Mouse (Mus musculus) neural tube, postnatal 0 days (tissue): Measurements from ENCODE around the gene H2afj. TPM values are rescaled to one million over a fixed set of nuclear protein-coding genes. Genes with fewer than 3 reads are reported as not detected.

Experiments used
- microRNA-seq: library from miRNA; unstranded; fragments of <30 nt; microRNA quantifications from one replicate; pipeline ENCODE4, GENCODE M21; 2016
- polyA plus RNA-seq: library from polyadenylated mRNA; unstranded; fragments of >200 nt; fragmentation: Nextera tagmentation; extraction: Ambion mirVana; gene quantifications from 2 replicates; pipeline ENCODE4 v1.2.1, GENCODE M21; 2015

H2afj gene
- polyA plus RNA-seq = 111 and 122 TPM in 2 replicates

DNA sequence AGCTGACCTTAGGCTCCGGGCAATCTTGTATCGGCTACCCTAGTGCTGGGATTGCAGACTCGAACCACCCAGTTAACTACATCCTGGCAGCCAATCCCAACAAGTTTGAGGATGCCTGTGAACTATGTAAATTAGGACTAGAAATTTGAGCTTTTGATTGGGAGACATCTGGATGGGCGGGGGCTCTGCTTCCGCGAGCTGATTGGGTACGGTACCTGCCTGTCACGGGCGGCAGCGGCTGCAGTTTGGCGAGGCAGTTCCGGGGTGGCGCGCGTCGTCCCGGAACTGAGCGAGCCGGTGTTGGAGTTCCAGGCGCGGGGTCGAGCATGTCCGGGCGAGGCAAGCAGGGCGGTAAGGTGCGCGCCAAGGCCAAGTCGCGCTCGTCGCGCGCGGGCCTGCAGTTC, at the start of gene H2afj:
Gene H2afj (plus strand): TSS at position 231 of the 404 bp plus-strand sequence.

DNA sequence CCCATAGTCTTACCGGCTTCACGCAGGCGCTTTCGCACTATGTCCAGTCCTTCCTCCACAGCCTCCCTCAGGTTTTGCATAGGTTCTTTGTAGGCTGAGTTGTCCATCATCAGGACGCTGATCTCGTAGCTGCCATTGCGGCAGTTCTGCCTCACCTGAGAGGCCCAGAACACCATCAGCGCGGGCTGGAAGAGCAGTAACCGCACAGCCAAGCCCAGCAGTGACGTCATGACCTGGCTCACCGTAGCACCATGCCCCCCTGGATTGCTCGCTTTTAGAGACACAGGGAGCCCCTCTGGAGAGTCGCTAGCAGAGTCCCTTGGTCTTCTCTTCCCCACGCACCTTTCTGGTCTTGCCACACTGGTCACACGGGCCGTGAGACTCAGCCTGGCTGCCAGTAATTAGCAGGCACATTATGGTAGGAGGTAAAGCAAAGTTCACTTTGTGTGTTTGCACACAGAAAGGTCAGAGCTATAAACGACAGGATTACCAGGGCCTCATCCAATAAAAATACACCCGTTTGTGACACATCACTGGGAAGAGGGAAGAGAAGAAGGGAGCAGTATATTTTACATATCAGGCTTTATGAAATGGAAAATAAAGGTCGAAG, 26.6 kb upstream of the H2afj start, which contains the start of gene Gucy2c:
Gene Gucy2c (minus strand): TSS at position 389 of the 610 bp plus-strand sequence.

DNA sequence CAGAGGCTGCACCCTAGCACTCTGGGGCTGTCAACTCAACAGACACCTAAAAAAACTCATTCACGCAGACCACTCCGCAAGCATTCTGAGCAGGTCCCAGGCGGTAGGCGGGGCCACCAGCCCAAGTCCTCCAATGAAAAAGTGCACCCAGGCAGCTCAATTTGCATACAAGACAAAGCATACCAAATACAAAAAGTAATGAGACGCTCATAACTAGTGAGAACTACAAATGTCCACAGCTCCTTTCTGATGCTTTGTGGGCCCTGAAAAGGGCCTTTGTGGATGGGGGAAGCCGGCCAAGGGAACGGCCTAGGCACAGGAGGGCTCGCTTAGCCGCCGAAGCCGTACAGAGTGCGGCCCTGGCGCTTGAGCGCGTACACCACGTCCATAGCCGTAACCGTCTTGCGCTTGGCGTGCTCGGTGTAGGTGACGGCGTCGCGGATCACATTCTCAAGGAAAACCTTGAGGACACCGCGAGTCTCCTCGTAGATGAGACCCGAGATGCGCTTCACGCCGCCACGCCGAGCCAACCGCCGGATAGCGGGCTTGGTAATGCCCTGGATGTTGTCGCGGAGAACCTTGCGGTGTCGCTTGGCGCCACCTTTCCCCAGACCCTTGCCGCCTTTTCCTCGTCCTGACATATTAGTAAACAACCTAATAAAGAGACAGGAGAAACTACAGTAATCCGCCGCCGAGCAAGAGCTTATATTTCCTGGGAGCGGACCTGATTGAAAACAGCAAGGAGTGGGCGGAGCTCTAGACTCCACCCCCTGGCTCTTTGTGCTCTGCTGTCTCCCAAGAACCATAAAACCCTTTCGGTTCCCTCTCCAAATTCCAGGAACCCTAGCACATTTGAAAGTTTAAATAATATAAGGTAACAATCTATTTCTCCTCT, 4.1 kb upstream of the H2afj start, which contains the start of gene Hist4h4:
Gene Hist4h4 (minus strand): TSS at position 677 of the 895 bp plus-strand sequence.

DNA sequence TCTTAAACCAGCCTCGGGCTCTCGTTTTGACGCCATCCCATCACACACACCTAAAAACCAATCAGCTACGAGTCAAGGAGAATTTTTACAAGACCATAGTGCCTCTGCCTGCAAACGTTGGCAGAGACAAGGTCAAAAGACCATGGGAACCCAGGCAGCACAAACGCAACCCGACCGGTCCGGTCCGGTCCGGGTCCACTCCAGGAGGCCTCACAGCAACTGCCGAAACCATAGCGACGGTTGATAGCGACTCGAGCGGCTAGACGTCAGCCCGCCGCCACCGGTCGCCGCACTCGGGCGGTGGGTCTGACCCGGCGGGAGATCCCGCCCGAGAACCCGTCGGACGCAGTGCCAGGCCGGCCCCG, 19.5 kb downstream of the H2afj start, which contains the start of gene BC049715:
Gene BC049715 (plus strand): TSS at position 111 of the 365 bp plus-strand sequence.

DNA sequence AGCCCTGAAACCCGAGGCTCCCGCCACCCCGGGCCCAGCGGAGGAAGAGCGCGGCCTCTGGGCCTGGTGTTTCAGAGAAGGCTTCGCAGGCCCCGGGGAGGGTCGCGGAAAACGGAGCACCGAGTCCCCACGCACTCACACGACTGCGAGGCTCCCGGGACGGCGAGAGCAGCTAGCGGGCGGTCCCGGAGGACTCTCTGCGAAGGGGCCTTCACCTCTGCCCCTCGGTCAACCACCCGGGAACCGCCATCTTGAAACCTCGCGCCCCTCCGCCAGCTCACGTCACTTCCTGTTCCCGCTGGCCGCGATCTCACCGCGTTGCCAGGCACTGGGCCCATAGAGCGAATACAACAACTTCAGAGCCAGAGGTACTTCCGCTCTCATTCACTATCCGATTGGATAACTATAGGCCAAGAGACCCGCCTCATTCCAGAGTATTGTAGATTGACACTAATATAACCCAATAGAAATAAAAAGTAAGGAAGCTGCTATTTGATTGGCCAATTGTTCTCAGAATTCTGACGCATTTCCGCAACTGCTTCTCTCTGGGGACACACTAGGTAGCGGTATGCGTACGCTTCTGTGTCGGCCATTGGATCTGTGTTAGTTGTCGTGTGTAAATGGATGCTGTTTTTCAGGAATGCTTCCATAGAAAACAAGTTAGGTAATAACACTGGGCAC, 20.0 kb downstream of the H2afj start, which contains the start of gene Wbp11:
Gene Wbp11 (minus strand): TSS at position 353 of the 681 bp plus-strand sequence.

DNA sequence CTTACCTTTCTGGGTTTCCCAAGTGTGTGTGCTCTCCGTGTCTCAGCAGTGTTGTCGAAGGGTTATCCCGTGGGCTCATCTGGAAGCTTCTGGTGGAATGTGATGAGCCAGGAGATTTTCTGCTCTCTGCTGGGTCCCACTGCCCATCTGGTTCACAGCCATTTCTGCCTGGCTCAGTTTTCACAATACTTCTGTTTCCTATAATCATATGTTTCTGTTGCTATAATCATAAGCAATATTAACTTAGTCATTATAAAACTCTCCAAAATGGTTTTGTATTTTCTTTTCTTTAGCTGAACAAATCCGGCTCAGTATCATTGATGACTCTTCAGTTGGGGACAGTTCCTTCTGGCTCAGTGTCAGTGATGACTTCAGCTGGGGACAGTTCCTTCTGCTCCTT, 27.3 kb downstream of the H2afj start, which contains the start of gene Smco3:
Gene Smco3 (minus strand): TSS at position 101 of the 400 bp plus-strand sequence.

DNA sequence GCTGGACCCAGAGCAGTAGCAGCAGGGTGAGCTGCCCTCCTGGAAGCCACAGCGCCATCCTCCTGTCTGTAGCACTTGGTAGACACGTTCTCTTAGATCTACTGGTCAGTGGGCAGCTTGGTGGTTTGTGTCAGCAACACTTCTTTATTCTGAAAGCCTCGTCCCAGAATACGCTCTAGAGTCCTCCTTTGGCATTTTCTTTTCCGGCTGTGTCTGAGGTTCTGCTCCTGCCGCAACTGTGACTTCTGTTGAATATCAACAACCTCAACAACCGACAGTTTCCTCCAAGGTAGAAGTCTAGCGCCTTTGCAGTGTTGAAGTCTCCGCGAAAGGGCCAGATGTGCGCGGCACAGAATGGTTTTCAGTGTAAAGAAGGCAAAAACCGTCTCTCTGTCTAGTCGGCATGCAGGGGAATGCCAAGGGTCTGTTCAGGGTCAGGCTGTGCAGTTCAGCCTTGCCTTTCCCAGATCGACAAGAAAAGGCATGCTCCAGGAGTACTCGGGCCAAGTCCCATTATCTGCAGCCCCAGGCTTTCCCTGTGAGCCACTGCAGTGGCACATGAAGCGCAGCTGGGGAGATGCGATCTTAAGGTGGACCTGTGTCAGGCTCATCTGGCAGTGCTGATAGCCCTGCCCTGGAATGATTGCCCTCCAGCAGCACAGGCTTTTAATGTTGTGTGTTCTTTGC, 49.3 kb downstream of the H2afj start, which contains the start of gene Art4:
Gene Art4 (minus strand): TSS at position 548 of the 687 bp plus-strand sequence.

Small RNA genes within 50 kb of the gene (microRNA-seq; reads per million reads assigned to microRNA genes)
- not detected for gene Gm44364

Other genes with a start within 250 kb of the H2afj start
- 0.43 and 0.53 TPM in 2 replicates for gene Plbd1, start 146.3 kb upstream of the H2afj start, polyA plus RNA-seq
- gene Gucy2c, start 26.5 kb upstream of the H2afj start, polyA plus RNA-seq = 0.32 and 0.34 TPM in 2 replicates
- 0.36 and 0.41 TPM in 2 replicates for gene Hist4h4, start 3.8 kb upstream of the H2afj start, polyA plus RNA-seq
- gene BC049715, start 19.4 kb downstream of the H2afj start, polyA plus RNA-seq = 1.8 and 2.0 TPM in 2 replicates
- 66.2 and 67.4 TPM in 2 replicates for gene Wbp11, start 20.0 kb downstream of the H2afj start, polyA plus RNA-seq
- 5.6 and 5.7 TPM in 2 replicates for gene Smco3, start 27.2 kb downstream of the H2afj start, polyA plus RNA-seq
- 0.19 and 0.20 TPM in 2 replicates for gene Art4, start 49.5 kb downstream of the H2afj start, polyA plus RNA-seq
- gene Mgp, start 67.6 kb downstream of the H2afj start, polyA plus RNA-seq = 92.1 and 133 TPM in 2 replicates
- gene Erp27, start 113.9 kb downstream of the H2afj start, polyA plus RNA-seq = 0.19 and 0.23 TPM in 2 replicates
- gene Pde6h, start 115.6 kb downstream of the H2afj start, polyA plus RNA-seq = 0.32 and 0.52 TPM in 2 replicates
- gene Arhgdib, start 133.7 kb downstream of the H2afj start, polyA plus RNA-seq = 19.3 and 20.8 TPM in 2 replicates